Mouse (Mus musculus): ENCODE results near the gene Zfp273. TPM values are rescaled to one million over a fixed set of nuclear protein-coding genes. Genes with fewer than 3 reads are reported as not detected.
"Not testable (repeated sequence)": the region's sequence is repeated elsewhere in the genome, so short reads cannot be mapped to it uniquely, and the experiment has no call there.

The Zfp273 gene
- total RNA-seq, 2 experiments from 2014 or later, result 1.2 to 1.8 TPM

DNA sequence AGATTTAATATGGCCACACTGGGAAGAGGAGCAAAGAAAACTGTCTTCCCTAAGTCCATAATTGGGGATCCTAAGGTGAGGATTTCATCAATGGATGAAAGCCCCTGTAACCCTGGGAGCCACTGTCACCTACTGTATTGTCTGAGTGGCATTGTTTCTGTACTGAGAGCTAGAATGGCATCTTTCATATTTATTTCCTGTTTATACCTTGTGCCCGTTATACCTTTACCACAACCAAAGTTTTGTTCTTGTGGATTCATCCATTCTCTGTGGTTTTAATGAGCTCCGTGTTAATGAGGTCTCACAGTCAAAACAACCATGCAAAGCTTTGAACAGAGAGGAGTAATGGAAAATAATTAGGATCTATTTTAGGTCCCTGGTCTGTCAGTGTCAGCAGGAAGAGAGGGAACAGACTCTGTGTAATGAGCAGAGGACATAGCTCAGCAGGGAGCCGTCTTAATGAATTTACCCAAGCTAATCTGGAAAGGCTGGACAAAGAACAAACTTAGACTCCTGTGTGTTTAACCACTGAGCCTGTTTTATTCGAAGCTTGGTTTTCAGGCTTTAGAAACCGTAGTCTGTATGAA is 51.3 kb downstream of the Zfp273 start:
- no peak for DNase-seq (ENCODE audit: low spot score)

DNA sequence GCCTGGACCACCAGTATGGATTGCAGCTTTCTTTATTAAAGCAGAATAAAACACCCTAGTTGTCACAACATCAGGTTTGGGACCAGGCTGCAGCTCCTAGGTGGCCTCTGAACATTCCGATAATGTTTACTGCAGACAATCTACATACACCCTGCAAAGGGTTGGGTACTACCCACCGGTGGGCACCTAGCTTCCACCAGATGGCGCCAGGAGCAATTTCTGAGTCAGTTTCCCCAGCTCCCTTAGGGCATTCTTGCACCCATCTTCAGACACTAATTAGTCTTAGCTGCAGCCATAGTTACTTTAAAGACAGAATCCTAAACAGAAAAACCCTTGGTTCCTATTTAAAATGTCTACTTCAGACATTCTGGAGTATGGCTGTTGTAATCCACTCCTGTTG is 54.4 kb downstream of the Zfp273 start:
- DNase-seq (ENCODE audit: low spot score), result no peak

DNA sequence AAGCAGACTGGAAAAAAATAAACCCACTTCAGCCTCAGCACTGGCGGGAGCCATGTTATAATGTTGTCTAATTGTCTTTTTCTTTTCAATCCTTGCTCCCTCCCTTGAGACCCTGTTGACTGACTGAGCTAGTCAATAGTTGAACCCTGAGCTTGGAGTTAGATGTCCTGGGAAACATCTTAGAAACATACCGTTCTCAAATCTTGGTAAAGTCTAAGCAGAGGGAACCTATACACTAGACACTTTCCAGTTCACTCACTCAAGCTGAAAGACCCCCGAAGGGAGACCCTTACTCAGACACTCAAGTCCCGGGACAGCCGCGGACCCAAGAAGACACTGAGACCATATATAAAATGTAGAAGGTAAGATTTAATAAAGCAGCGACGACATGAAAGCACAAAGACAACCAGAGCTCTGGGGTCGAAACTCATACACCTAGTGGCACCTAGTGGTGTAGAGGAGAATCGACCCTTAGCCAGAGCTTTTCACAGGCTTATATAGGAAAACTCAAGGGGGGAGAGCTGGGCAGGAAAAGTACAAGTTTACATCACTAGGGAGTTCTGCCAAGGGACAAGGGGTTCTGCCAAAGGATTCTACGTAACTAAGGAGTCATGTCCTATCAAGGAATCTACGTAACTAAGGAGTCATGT is 62.6 kb downstream of the Zfp273 start:
- not testable (repeated sequence) for DNase-seq (ENCODE audit: low spot score)

Other genes starting within 250 kb of the Zfp273 start
- 1 to 10 TPM; 2.7 to 2.9 TPM for gene Zfp729b, start 204.0 kb upstream of the Zfp273 start, total RNA-seq (2021)
- under 1 TPM; 0.17 to 0.80 TPM for gene Gm49345, start 176.0 kb upstream of the Zfp273 start, total RNA-seq (2021)
- 1 to 10 TPM; 2.8 to 3.5 TPM for gene Zfp729a, start 175.9 kb upstream of the Zfp273 start, total RNA-seq (2021)
- 1 to 10 TPM; 2.5 to 2.9 TPM for gene Zfp738, start 126.7 kb upstream of the Zfp273 start, total RNA-seq (2021)
- gene Zfp65, start 84.6 kb upstream of the Zfp273 start, total RNA-seq (2021), result 1 to 10 TPM; 4.7 to 4.9 TPM
- gene Zfp85, start 58.5 kb upstream of the Zfp273 start, total RNA-seq (2021), result 1 to 10 TPM; 1.5 to 1.6 TPM
- gene Zfp493, start 34.0 kb upstream of the Zfp273 start, total RNA-seq (2021), result 1 to 10 TPM; 3.0 to 4.2 TPM
- gene Gm10037, start 17.4 kb downstream of the Zfp273 start, total RNA-seq (2021), result under 1 TPM; 0.62 to 0.93 TPM
- not detected for gene BC048507, start 49.6 kb downstream of the Zfp273 start, total RNA-seq (2021)